ENCODE assay signal across 20 mouse cellular contexts in the genomic region with DNA sequence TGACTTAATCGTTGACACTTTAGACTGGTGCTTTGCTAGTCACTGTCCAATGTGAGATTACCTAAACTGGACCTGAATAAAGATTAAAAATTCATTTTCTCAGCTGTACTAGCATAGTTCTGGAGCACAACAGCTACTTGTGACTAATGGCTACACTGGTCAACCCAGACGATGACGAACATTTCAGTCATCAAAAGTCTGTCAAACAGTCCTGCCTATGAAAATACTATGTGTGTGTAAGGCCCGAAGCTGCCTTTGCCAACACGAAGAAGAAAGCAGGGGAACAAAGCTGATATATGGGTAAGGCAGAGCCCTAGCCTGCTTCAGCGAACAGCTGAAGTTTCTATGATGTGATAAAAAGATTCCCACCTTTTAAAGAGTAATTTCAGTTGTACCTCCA.
"Had no signal": no experiment of that assay in that cellular context is flagged by ENCODE, and none has a peak within 500 bp of the region (broad histone marks: within the 10 kb centered on the region; RNA-seq: fewer than 3 reads in every experiment).

No protein-coding gene starts in this region.

- H3K27ac ChIP-seq: lung, embryonic 15.5 days; macrophage; midbrain, embryonic 13.5 days; midbrain, embryonic 15.5 days; neural tube, embryonic 13.5 days; neural tube, embryonic 15.5 days; stomach, embryonic 15.5 days; stomach, postnatal 0 days had no signal

- H3K27me3 ChIP-seq: lung, embryonic 15.5 days; megakaryocyte, embryonic 14.5 days; midbrain, embryonic 13.5 days; midbrain, embryonic 15.5 days; neural tube, embryonic 13.5 days; neural tube, embryonic 15.5 days; stomach, embryonic 15.5 days had no signal

- H3K4me2 ChIP-seq: lung, embryonic 15.5 days; midbrain, embryonic 11.5 days; midbrain, embryonic 13.5 days; midbrain, embryonic 15.5 days; neural tube, embryonic 13.5 days; neural tube, embryonic 15.5 days; stomach, embryonic 15.5 days had no signal

- H3K4me3 ChIP-seq: lung, embryonic 15.5 days; megakaryocyte, embryonic 14.5 days; midbrain, embryonic 13.5 days; midbrain, embryonic 15.5 days; neural tube, embryonic 13.5 days; neural tube, embryonic 15.5 days; stomach, embryonic 15.5 days had no signal

- DNase-seq: liver, postnatal 0 days; lung, adult 2 months; lung, postnatal 14 days; lung, postnatal 36 days; retina, postnatal 1 day; right cerebral cortex, adult 18-20 months; right cerebral cortex, postnatal 25 days; thymus, adult 2 months; thymus, postnatal 36 days had no signal

- H3K36me3 ChIP-seq: midbrain, embryonic 13.5 days; midbrain, embryonic 15.5 days; stomach, embryonic 15.5 days had no signal

- ATAC-seq: liver, postnatal 0 days; lung, postnatal 0 days; midbrain, embryonic 13.5 days; midbrain, embryonic 15.5 days had no signal

- H3K4me1 ChIP-seq: midbrain, embryonic 13.5 days; midbrain, embryonic 15.5 days; neural tube, embryonic 13.5 days; neural tube, embryonic 15.5 days; stomach, embryonic 15.5 days had no signal

- H3K9ac ChIP-seq: liver, postnatal 0 days; lung, embryonic 15.5 days; midbrain, embryonic 13.5 days; midbrain, embryonic 15.5 days; neural tube, embryonic 13.5 days; neural tube, embryonic 15.5 days; stomach, embryonic 15.5 days had no signal

- H3K9me3 ChIP-seq: lung, embryonic 15.5 days; megakaryocyte, embryonic 14.5 days; midbrain, embryonic 13.5 days; midbrain, embryonic 15.5 days; neural tube, embryonic 13.5 days; neural tube, embryonic 15.5 days; stomach, embryonic 15.5 days had no signal
